25 mouse cellular contexts compared by ENCODE assay signal in the genomic region with DNA sequence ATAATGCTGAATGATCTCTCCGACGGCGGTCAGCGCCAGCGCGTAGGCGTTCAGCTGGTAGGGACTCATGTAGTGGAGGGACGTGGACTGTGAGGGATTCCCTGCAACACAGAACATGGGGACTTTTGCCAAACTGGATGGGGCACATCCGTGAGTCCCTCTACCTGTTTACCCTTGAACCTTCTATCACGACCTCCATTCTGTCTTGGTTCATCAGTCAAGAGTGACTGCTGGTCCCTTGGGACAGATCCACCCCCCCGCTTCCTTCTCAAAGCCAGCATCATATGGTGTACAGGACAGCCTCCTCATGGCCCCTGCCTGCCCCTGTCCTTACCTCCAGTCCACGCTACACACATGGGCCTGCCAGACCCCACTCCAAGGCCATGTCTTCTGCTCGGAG. TPM values are rescaled to one million over a fixed set of nuclear protein-coding genes. Genes with fewer than 3 reads are reported as not detected.
"Had no signal": no experiment of that assay in that cellular context is flagged by ENCODE, and none has a peak within 500 bp of the region (broad histone marks: within the 10 kb centered on the region; RNA-seq: fewer than 3 reads in every experiment).

No protein-coding gene starts in this region.

- H3K4me3 ChIP-seq: heart, adult 2 months; heart, embryonic 13.5 days; heart, embryonic 15.5 days; hindbrain, embryonic 13.5 days; hindbrain, embryonic 15.5 days; layer of hippocampus, adult 2 months; left cerebral cortex, adult 2 months; limb, embryonic 10.5 days; limb, embryonic 12.5 days had no signal

- H3K27ac ChIP-seq: heart, adult 2 months; heart, embryonic 13.5 days; heart, embryonic 15.5 days; hindbrain, embryonic 13.5 days; hindbrain, embryonic 15.5 days; hindbrain, postnatal 0 days; layer of hippocampus, adult 2 months; left cerebral cortex, adult 2 months; limb, embryonic 10.5 days; limb, embryonic 12.5 days had no signal

- ATAC-seq: hindbrain, postnatal 0 days; intestine, embryonic 16.5 days had no signal

- DNase-seq: gastrocnemius, postnatal 14 days; gastrocnemius, postnatal 36 days; heart, adult 11 months; heart, adult 2 months; heart, postnatal 14 days; heart, postnatal 36 days; kidney, adult 11 months; kidney, adult 2 months; kidney, adult 9 months; kidney, postnatal 10 days; kidney, postnatal 25 days; kidney, postnatal 4 days had no signal

RNA-seq across cellular contexts. Expression of a gene that starts 48.4 kb away (rescaled TPM):
- total RNA-seq: left cerebral cortex, postnatal 14 days had no signal
- polyA plus RNA-seq: heart, embryonic 11.5 days; hindbrain, embryonic 11.5 days had no signal
